Mouse (Mus musculus): ENCODE data around the gene Mthfd1. TPM values are rescaled to one million over a fixed set of nuclear protein-coding genes. Genes with fewer than 3 reads are reported as not detected.
A peak's percentile ranks its signal among the peaks of the same experiment; 100 is the strongest.

The Mthfd1 gene
- polyA plus RNA-seq, 1 experiment from 2014 or later, result 76.6 TPM

GRCm38 (mm10) chr12:76326437-76327220, 71.5 kb downstream of the Mthfd1 start:
- Histone ChIP-seq H3K27ac (no peak overlapping the region), H3K4me3 (no peak overlapping the region), H3K27me3 (0 out of 2 replicates have a peak, but pooled peaks cover 6% of the 10 kb centered on the region), H3K4me1 (no peaks in the 10 kb centered on the region), H3K9ac (no peak overlapping the region), H3K4me2 (replicated peaks) (no peak overlapping the region), H3K36me3 (0 out of 2 replicates have a peak, but pooled peaks cover 4% of the 10 kb centered on the region), H3K9me3 (no peaks in the 10 kb centered on the region)
- 87% methylated on average over 23 of the region's 23 CpGs for WGBS
- ATAC-seq (ENCODE audit: insufficient number of reproducible peaks, insufficient read depth, low FRiP score, low TSS enrichment), result no peak

- no peak overlapping the region for H3K4me2 ChIP-seq (replicated peaks)
- WGBS, result 86% methylated on average over 6 of the region's 6 CpGs
- H3K4me1 ChIP-seq, result no peaks in the 10 kb centered on the region
- H3K9me3 ChIP-seq, result no peaks in the 10 kb centered on the region
- ATAC-seq (ENCODE audit: insufficient number of reproducible peaks, insufficient read depth, low FRiP score, low TSS enrichment), result no peak
- H3K27me3 ChIP-seq, result 0 out of 2 replicates have a peak, but pooled peaks cover 6% of the 10 kb centered on the region
- 0 out of 2 replicates have a peak, but pooled peaks cover 4% of the 10 kb centered on the region for H3K36me3 ChIP-seq
- H3K27ac ChIP-seq, result no peak overlapping the region
- no peak overlapping the region for H3K9ac ChIP-seq
- H3K4me3 ChIP-seq, result no peak overlapping the region
Observed at GRCm38 (mm10) chr12:76328567-76329354, 73.7 kb downstream of the Mthfd1 start.

- 93% methylated on average over 5 of the region's 5 CpGs for WGBS
- ATAC-seq (ENCODE audit: insufficient number of reproducible peaks, insufficient read depth, low FRiP score, low TSS enrichment), result no peak
Observed at GRCm38 (mm10) chr12:76333688-76334087, 78.6 kb downstream of the Mthfd1 start.

GRCm38 (mm10) chr12:76335641-76336040, 80.5 kb downstream of the Mthfd1 start:
- H3K9me3 ChIP-seq, result no peaks in the 10 kb centered on the region
- H3K9ac ChIP-seq, result no peak overlapping the region
- H3K27me3 ChIP-seq, result no peaks in the 10 kb centered on the region
- H3K4me1 ChIP-seq, result no peaks in the 10 kb centered on the region
- no peak overlapping the region for H3K27ac ChIP-seq
- 78% methylated on average over 5 of the region's 5 CpGs for WGBS
- no peak overlapping the region for H3K4me3 ChIP-seq
- H3K4me2 ChIP-seq (replicated peaks), result no peak overlapping the region
- ATAC-seq (ENCODE audit: insufficient number of reproducible peaks, insufficient read depth, low FRiP score, low TSS enrichment), result no peak
- 0 out of 2 replicates have a peak, but pooled peaks cover 4% of the 10 kb centered on the region for H3K36me3 ChIP-seq

More at GRCm38 (mm10) chr12:76333688-76334087, 78.6 kb downstream of the Mthfd1 start:
- Histone ChIP-seq H3K4me3 (no peak overlapping the region), H3K36me3 (0 out of 2 replicates have a peak, but pooled peaks cover 4% of the 10 kb centered on the region), H3K27ac (no peak overlapping the region), H3K4me2 (replicated peaks) (no peak overlapping the region), H3K4me1 (no peaks in the 10 kb centered on the region), H3K9me3 (no peaks in the 10 kb centered on the region), H3K9ac (no peak overlapping the region), H3K27me3 (no peaks in the 10 kb centered on the region)

GRCm38 (mm10) chr12:76336111-76336965, 81.2 kb downstream of the Mthfd1 start:
- Histone ChIP-seq H3K36me3 (no peaks in the 10 kb centered on the region), H3K9me3 (no peaks in the 10 kb centered on the region), H3K4me3 (no peak overlapping the region), H3K4me2 (replicated peaks) (no peak overlapping the region), H3K27me3 (no peaks in the 10 kb centered on the region), H3K27ac (no peak overlapping the region), H3K4me1 (no peaks in the 10 kb centered on the region), H3K9ac (no peak overlapping the region)
- WGBS, result 78% methylated on average over 17 of the region's 17 CpGs
- ATAC-seq (ENCODE audit: insufficient number of reproducible peaks, insufficient read depth, low FRiP score, low TSS enrichment), result no peak

- 7% methylated on average over 4 of the region's 4 CpGs for WGBS
- no peaks in the 10 kb centered on the region for H3K36me3 ChIP-seq
- no peaks in the 10 kb centered on the region for H3K9me3 ChIP-seq
- no peaks in the 10 kb centered on the region for H3K27me3 ChIP-seq
- no peak overlapping the region for H3K4me2 ChIP-seq (replicated peaks)
- H3K27ac ChIP-seq, result no peak overlapping the region
- H3K9ac ChIP-seq, result no peak overlapping the region
- H3K4me1 ChIP-seq, result no peaks in the 10 kb centered on the region
- H3K4me3 ChIP-seq, result no peak overlapping the region
- ATAC-seq (ENCODE audit: insufficient number of reproducible peaks, insufficient read depth, low FRiP score, low TSS enrichment), result no peak
Observed at GRCm38 (mm10) chr12:76341080-76341479, 86.0 kb downstream of the Mthfd1 start.

GRCm38 (mm10) chr12:76345759-76346455, 90.8 kb downstream of the Mthfd1 start:
- no peaks in the 10 kb centered on the region for H3K9me3 ChIP-seq
- WGBS, result 86% methylated on average over 5 of the region's 6 CpGs
- H3K27me3 ChIP-seq, result no peaks in the 10 kb centered on the region
- H3K36me3 ChIP-seq, result peaks cover 21% of the 10 kb centered on the region
- H3K27ac ChIP-seq, result no peak overlapping the region
- H3K4me3 ChIP-seq, result no peak overlapping the region
- ATAC-seq (ENCODE audit: insufficient number of reproducible peaks, insufficient read depth, low FRiP score, low TSS enrichment), result no peak
- no peak overlapping the region for H3K9ac ChIP-seq
- no peaks in the 10 kb centered on the region for H3K4me1 ChIP-seq
- H3K4me2 ChIP-seq (replicated peaks), result no peak overlapping the region

- no peak overlapping the region for H3K9ac ChIP-seq
- 61% methylated on average over 8 of the region's 8 CpGs for WGBS
- no peaks in the 10 kb centered on the region for H3K27me3 ChIP-seq
- H3K27ac ChIP-seq, result no peak overlapping the region
- H3K4me3 ChIP-seq, result no peak overlapping the region
- no peak overlapping the region for H3K4me2 ChIP-seq (replicated peaks)
- H3K4me1 ChIP-seq, result no peaks in the 10 kb centered on the region
- H3K9me3 ChIP-seq, result no peaks in the 10 kb centered on the region
- H3K36me3 ChIP-seq, result peaks cover 33% of the 10 kb centered on the region
- ATAC-seq (ENCODE audit: insufficient number of reproducible peaks, insufficient read depth, low FRiP score, low TSS enrichment), result no peak
Observed at GRCm38 (mm10) chr12:76349680-76350220, 94.7 kb downstream of the Mthfd1 start.

- WGBS, result 53% methylated on average over 1 of the region's 1 CpGs
- Histone ChIP-seq H3K4me2 (replicated peaks) (no peak overlapping the region), H3K9me3 (no peaks in the 10 kb centered on the region), H3K27ac (no peak overlapping the region), H3K4me1 (0 out of 2 replicates have a peak, but pooled peaks cover under 1% of the 10 kb centered on the region), H3K36me3 (no peaks in the 10 kb centered on the region), H3K4me3 (no peak overlapping the region), H3K27me3 (no peaks in the 10 kb centered on the region), H3K9ac (no peak overlapping the region)
- ATAC-seq (ENCODE audit: insufficient number of reproducible peaks, insufficient read depth, low FRiP score, low TSS enrichment), result no peak
Observed at GRCm38 (mm10) chr12:76360868-76361267, 105.8 kb downstream of the Mthfd1 start.

- no peak overlapping the region for H3K9ac ChIP-seq
- H3K4me2 ChIP-seq (replicated peaks), result no peak overlapping the region
- H3K36me3 ChIP-seq, result no peaks in the 10 kb centered on the region
- WGBS, result 54% methylated on average over 9 of the region's 9 CpGs
- no peaks in the 10 kb centered on the region for H3K9me3 ChIP-seq
- ATAC-seq (ENCODE audit: insufficient number of reproducible peaks, insufficient read depth, low FRiP score, low TSS enrichment), result no peak
- 0 out of 2 replicates have a peak overlapping the region, but pooled peaks have one; percentile 17 for H3K27ac ChIP-seq
- H3K27me3 ChIP-seq, result no peaks in the 10 kb centered on the region
- H3K4me1 ChIP-seq, result 0 out of 2 replicates have a peak, but pooled peaks cover 7% of the 10 kb centered on the region
- H3K4me3 ChIP-seq, result no peak overlapping the region
Observed at GRCm38 (mm10) chr12:76361405-76362302, 106.6 kb downstream of the Mthfd1 start.

Measured in embryonic facial prominence, embryonic 12.5 days (tissue).